Mouse (Mus musculus) megakaryocyte, adult 5-6 weeks (primary cell): ENCODE results near the gene Olfr47. TPM values are rescaled to one million over a fixed set of nuclear protein-coding genes. Genes with fewer than 3 reads are reported as not detected.

Experiments
- total RNA-seq, 2 experiments: library from RNA; stranded (forward) in 1 of 2; stranded (reverse) in 1 of 2; fragments of 153-499, 151-499 nt in 1 of 2; fragments of 221-1000, 200-1000 nt in 1 of 2; gene quantifications; 2 replicates each; pipeline versions ENCODE4 v1.2.3 to v1.2.4; 2015 to 2017

The Olfr47 gene
- total RNA-seq, 2 experiments from 2014 or later: not detected

Other genes starting within 250 kb of the Olfr47 start
- gene Olfr441, start 125.2 kb upstream of the Olfr47 start, total RNA-seq (2015): not detected in 2 replicates
- gene Olfr441, start 125.2 kb upstream of the Olfr47 start, total RNA-seq (2017): not detected in 2 replicates
- gene Olfr237-ps1, start 85.0 kb upstream of the Olfr47 start, total RNA-seq (2015): not detected in 2 replicates
- gene Olfr237-ps1, start 85.0 kb upstream of the Olfr47 start, total RNA-seq (2017): not detected in 2 replicates
- not detected in 2 replicates for gene Olfr437, start 68.2 kb upstream of the Olfr47 start, total RNA-seq (2015)
- not detected in 2 replicates for gene Olfr437, start 68.2 kb upstream of the Olfr47 start, total RNA-seq (2017)
- gene Olfr13, start 59.4 kb upstream of the Olfr47 start, total RNA-seq (2015): not detected in 2 replicates
- 0.40 TPM in 1 of 2 replicates, not detected in the other for gene Olfr13, start 59.4 kb upstream of the Olfr47 start, total RNA-seq (2017)
- gene Olfr435, start 34.4 kb upstream of the Olfr47 start, total RNA-seq (2015): not detected in 2 replicates
- not detected in 2 replicates for gene Olfr435, start 34.4 kb upstream of the Olfr47 start, total RNA-seq (2017)
- not detected in 2 replicates for gene Olfr434, start 18.5 kb upstream of the Olfr47 start, total RNA-seq (2015)
- not detected in 2 replicates for gene Olfr434, start 18.5 kb upstream of the Olfr47 start, total RNA-seq (2017)
- 0.18 and 0.40 TPM in 2 replicates for gene Arhgef5, start 34.1 kb downstream of the Olfr47 start, total RNA-seq (2015)
- gene Arhgef5, start 34.1 kb downstream of the Olfr47 start, total RNA-seq (2017): 0.24 and 0.33 TPM in 2 replicates
- gene Nobox, start 78.0 kb downstream of the Olfr47 start, total RNA-seq (2015): not detected in 2 replicates
- gene Nobox, start 78.0 kb downstream of the Olfr47 start, total RNA-seq (2017): not detected in 2 replicates